Mouse (Mus musculus) colon, adult 2 months (tissue): ENCODE results near the gene Msmb. TPM values are rescaled to one million over a fixed set of nuclear protein-coding genes. Genes with fewer than 3 reads are reported as not detected.

ENCODE experiments used
- polyA plus RNA-seq: library from polyadenylated mRNA; depleted of rRNA; stranded (reverse); fragments of >200 nt; gene quantifications from 2 replicates; pipeline ENCODE4 v1.2.3, GENCODE M21; 2012; rRNA removed

Gene Msmb
- not detected in 2 replicates for polyA plus RNA-seq

GRCm38 (mm10) chr14:32141723-32142122 is at the start of gene Msmb:
TSS of gene Msmb (plus strand) at chr14:32142023.

GRCm38 (mm10) chr14:32159690-32160246 is 17.9 kb downstream of the Msmb start, which contains the start of gene Ncoa4:
TSS of gene Ncoa4 (plus strand) at chr14:32159865.

GRCm38 (mm10) chr14:32201791-32202451 is 60.1 kb downstream of the Msmb start, which contains the start of the genes Timm23 and Parg:
TSS of gene Timm23 (minus strand) at chr14:32201898.
TSS of gene Parg (plus strand) at chr14:32201949.

Other genes with a start within 250 kb of the Msmb start
- gene Galnt15, start 113.0 kb upstream of the Msmb start, polyA plus RNA-seq, result 2.5 and 3.3 TPM in 2 replicates
- gene Oxnad1, start 56.6 kb upstream of the Msmb start, polyA plus RNA-seq, result 20.1 and 22.0 TPM in 2 replicates
- 12.5 and 13.0 TPM in 2 replicates for gene Dph3, start 56.3 kb upstream of the Msmb start, polyA plus RNA-seq
- gene Ncoa4, start 17.8 kb downstream of the Msmb start, polyA plus RNA-seq, result 20.7 and 22.3 TPM in 2 replicates
- gene Timm23, start 59.9 kb downstream of the Msmb start, polyA plus RNA-seq, result 174 and 204 TPM in 2 replicates
- 4.0 and 4.2 TPM in 2 replicates for gene Parg, start 59.9 kb downstream of the Msmb start, polyA plus RNA-seq
- gene Ogdhl, start 180.0 kb downstream of the Msmb start, polyA plus RNA-seq, result 1.9 and 2.2 TPM in 2 replicates
- not detected in 2 replicates for gene 1700024G13Rik, start 246.4 kb downstream of the Msmb start, polyA plus RNA-seq